In genomic region chr11:109472821-109473170, GRCm38 (mm10) we compare ENCODE assay signal across 8 mouse cellular contexts. TPM values are rescaled to one million over a fixed set of nuclear protein-coding genes. Genes with fewer than 3 reads are reported as not detected.
DNase-seq lines count a peak whose midpoint lies in the region; ATAC-seq and TF ChIP-seq lines count a peak whose summit lies in the region.

No protein-coding gene starts in this region.

- H3K27ac ChIP-seq in layer of hippocampus, adult 2 months: peak overlapping the region; percentile 95
- peak overlapping the region; percentile 96 for H3K27ac ChIP-seq in hindbrain, embryonic 16.5 days (ENCODE audit: low read depth, low read length)

- no peak for TF ChIP-seq POLR2A in myocyte (IDR thresholded peaks at IDR 0.05; ENCODE audit: insufficient read length, low read depth)

- H3K4me2 ChIP-seq in hindbrain, embryonic 16.5 days (ENCODE audit: low read length): peak overlapping the region; percentile 91
- peak overlapping the region; percentile 85 for H3K4me2 ChIP-seq in myocyte (ENCODE audit: low read depth)

- H3K27me3 ChIP-seq in hindbrain, embryonic 16.5 days (replicated peaks; ENCODE audit: control insufficient read depth, insufficient read depth, low read length): no peaks in the 10 kb centered on the region
- no peaks in the 10 kb centered on the region for H3K27me3 ChIP-seq in myocyte (ENCODE audit: control insufficient read depth, insufficient read depth, insufficient read length)

- H3ac ChIP-seq in myocyte (ENCODE audit: control insufficient read depth, insufficient read length): peak overlapping the region; percentile 50

- H3K4me1 ChIP-seq in hindbrain, embryonic 16.5 days (ENCODE audit: control insufficient read depth, insufficient read depth, low read depth, low read length): peaks cover 14% of the 10 kb centered on the region

- peak; percentile 16 for ATAC-seq in common myeloid progenitor, adult 5-6 weeks (replicated peaks; ENCODE audit: low read depth, poor library complexity, severe bottlenecking)
- peak; percentile 62 for ATAC-seq in hindbrain, embryonic 16.5 days

- 0% methylated on average over 10 of the region's 13 CpGs for WGBS in hindbrain, embryonic 16.5 days

- H3K9me3 ChIP-seq in hindbrain, embryonic 16.5 days (ENCODE audit: control insufficient read depth, low read length): no peaks in the 10 kb centered on the region

- peak overlapping the region; percentile 91 for H3K9ac ChIP-seq in hindbrain, embryonic 16.5 days (ENCODE audit: low read depth, low read length)

- intact Hi-C loops in left cerebral cortex, postnatal 4 days (cut with DNase I): no loop called here

- no peak for TF ChIP-seq CTCF in layer of hippocampus, adult 2 months (conservative IDR thresholded peaks at IDR 0.05)

- no peaks in the 10 kb centered on the region for H3K36me3 ChIP-seq in hindbrain, embryonic 16.5 days (ENCODE audit: control insufficient read depth, insufficient read depth, low read length)
- no peaks in the 10 kb centered on the region for H3K36me3 ChIP-seq in myocyte (ENCODE audit: control insufficient read depth, insufficient read depth)

- no peak for DNase-seq in layer of hippocampus, adult 2 months (ENCODE audit: low spot score in 2 of 2)
- DNase-seq in layer of hippocampus, postnatal 36 days: no peak
- no peak for DNase-seq in left cerebral cortex, postnatal 4 days
- no peak for DNase-seq in cerebellum, postnatal 4 days (ENCODE audit: low spot score in 2 of 2)
- DNase-seq in embryo, embryonic 11 days: no peak

- H3K79me2 ChIP-seq in myocyte (ENCODE audit: control insufficient read depth, insufficient read depth): no peaks in the 10 kb centered on the region

- H3K4me3 ChIP-seq in layer of hippocampus, adult 2 months: peak overlapping the region; percentile 88
- H3K4me3 ChIP-seq in hindbrain, embryonic 16.5 days (ENCODE audit: low read length): peak overlapping the region; percentile 85
- H3K4me3 ChIP-seq in myocyte: peak overlapping the region; percentile 39

TF ChIP-seq in myocyte, 11 proteins besides CTCF, POLR2A, EP300 and RAD21:
- TF ChIP-seq TCF3 (IDR thresholded peaks at IDR 0.05; ENCODE audit: insufficient read length, low read depth): no peak
- no peak for TF ChIP-seq USF1 (IDR thresholded peaks at IDR 0.05; ENCODE audit: low read depth)
- no peak for TF ChIP-seq CEBPB (IDR thresholded peaks at IDR 0.05; ENCODE audit: insufficient read depth, poor library complexity, severe bottlenecking)

RNA-seq across cellular contexts. Expression of gene Arsg, which starts 0.4 kb away (rescaled TPM):
- 10 to 100 TPM; 11.7 to 13.9 TPM for total RNA-seq in layer of hippocampus, adult 2 months (2021)
- total RNA-seq in layer of hippocampus, postnatal 36 days (2021): 10 to 100 TPM in 1 of 2 experiments, 1 to 10 TPM in 1; 9.6 to 12.2 TPM
- total RNA-seq in common myeloid progenitor, adult 5-6 weeks (2017): 1.8 and 2.7 TPM in 2 replicates
- 8.0 and 9.0 TPM in 2 replicates for polyA plus RNA-seq in hindbrain, embryonic 16.5 days (2015; fragmentation: Nextera tagmentation; extraction: Ambion mirVana)
- 2.4 TPM for polyA plus RNA-seq in myocyte (2012; fragmentation: generic; extraction: Trizol)
- 1 to 10 TPM; 4.8 to 6.0 TPM for total RNA-seq in left cerebral cortex, postnatal 4 days (2021)

RNA-seq across cellular contexts. Expression of gene Slc16a6, which starts 0.6 kb away (rescaled TPM):
- 1 to 10 TPM; 7.2 to 8.1 TPM for total RNA-seq in layer of hippocampus, adult 2 months (2021)
- total RNA-seq in layer of hippocampus, postnatal 36 days (2021): 1 to 10 TPM; 5.2 to 6.2 TPM
- 11.5 and 12.8 TPM in 2 replicates for total RNA-seq in common myeloid progenitor, adult 5-6 weeks (2017)
- 5.4 and 6.4 TPM in 2 replicates for polyA plus RNA-seq in hindbrain, embryonic 16.5 days (2015; fragmentation: Nextera tagmentation; extraction: Ambion mirVana)
- polyA plus RNA-seq in myocyte (2012; fragmentation: generic; extraction: Trizol): 4.3 TPM
- total RNA-seq in left cerebral cortex, postnatal 4 days (2021): 10 to 100 TPM; 13.0 to 13.2 TPM

RNA-seq across cellular contexts. Expression of gene Amz2, which starts 47.0 kb away (rescaled TPM):
- total RNA-seq in layer of hippocampus, adult 2 months (2021): 10 to 100 TPM; 54.7 to 64.7 TPM
- total RNA-seq in layer of hippocampus, postnatal 36 days (2021): 10 to 100 TPM; 60.4 to 60.6 TPM
- 50.8 and 62.2 TPM in 2 replicates for total RNA-seq in common myeloid progenitor, adult 5-6 weeks (2017)
- 57.1 and 59.4 TPM in 2 replicates for polyA plus RNA-seq in hindbrain, embryonic 16.5 days (2015; fragmentation: Nextera tagmentation; extraction: Ambion mirVana)
- 31.5 TPM for polyA plus RNA-seq in myocyte (2012; fragmentation: generic; extraction: Trizol)
- total RNA-seq in left cerebral cortex, postnatal 4 days (2021): 100 to 1,000 TPM; 179 to 181 TPM

RNA-seq across cellular contexts. Expression of gene 9930022D16Rik, which starts 59.1 kb away (rescaled TPM):
- total RNA-seq in layer of hippocampus, adult 2 months (2021): not detected
- total RNA-seq in layer of hippocampus, postnatal 36 days (2021): not detected
- total RNA-seq in common myeloid progenitor, adult 5-6 weeks (2017): 0.58 TPM in 1 of 2 replicates, not detected in the other
- polyA plus RNA-seq in hindbrain, embryonic 16.5 days (2015; fragmentation: Nextera tagmentation; extraction: Ambion mirVana): 0.07 TPM in 1 of 2 replicates, not detected in the other
- polyA plus RNA-seq in myocyte (2012; fragmentation: generic; extraction: Trizol): not detected
- total RNA-seq in left cerebral cortex, postnatal 4 days (2021): not detected
